Mouse (Mus musculus): Measurements from ENCODE around the gene Glipr2.

DNA sequence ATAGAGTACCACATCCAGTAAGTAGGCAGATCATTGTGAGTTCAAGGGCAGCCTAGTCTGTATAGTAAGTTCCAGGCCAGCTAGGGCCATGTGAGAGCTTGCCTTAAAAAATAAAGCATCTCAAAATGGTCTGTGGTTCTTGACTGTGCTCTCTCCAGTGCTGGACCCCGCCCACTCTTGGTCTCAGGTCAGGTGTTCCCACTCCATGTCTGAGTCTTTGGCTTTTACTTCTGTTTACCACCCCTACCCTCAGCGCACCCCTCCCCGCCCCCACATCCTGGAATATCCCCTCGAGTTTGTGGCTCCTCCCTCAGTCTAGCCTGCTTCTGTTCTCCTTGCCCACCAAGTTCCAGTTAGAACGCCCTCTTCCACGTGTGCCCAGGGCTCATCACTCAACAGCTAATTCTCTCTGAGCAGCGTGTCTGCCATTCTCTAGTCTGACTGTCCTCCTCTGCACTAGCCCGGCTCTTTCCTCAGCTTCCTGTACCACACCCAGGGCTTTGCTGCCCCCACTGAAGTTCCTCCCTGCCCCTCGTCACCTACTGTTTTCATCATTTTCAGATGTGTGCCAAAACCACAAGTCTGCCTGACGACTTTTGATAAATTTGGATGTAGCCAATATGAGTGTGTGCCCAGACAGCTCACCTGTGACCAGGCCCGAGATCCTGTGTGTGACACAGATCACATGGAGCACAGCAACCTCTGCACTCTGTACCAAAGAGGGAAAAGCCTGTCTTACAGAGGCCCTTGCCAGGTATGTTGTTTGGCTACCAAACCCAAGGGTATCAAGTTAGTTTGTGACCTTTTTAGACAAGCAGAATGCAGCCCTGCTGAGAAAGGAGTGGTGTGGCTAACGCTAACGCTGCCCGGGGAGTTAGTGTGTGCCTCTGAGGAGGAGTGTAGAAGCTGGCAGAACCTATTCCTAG lies 20.2 kb upstream of the Glipr2 start:
- TF ChIP-seq CTCF (IDR thresholded peaks at IDR 0.05; ENCODE audit: extremely low read depth, insufficient read length, insufficient replicate concordance, low read depth, low read length) (no peak), POLR2A (IDR thresholded peaks at IDR 0.05; ENCODE audit: low read depth, low read length) (no peak)

Data from small intestine, adult 2 months (tissue).